Mouse (Mus musculus) MN1 (cell line): ENCODE data around the gene Coro1b.
A peak's percentile ranks its signal among the peaks of the same experiment; 100 is the strongest.
"Not testable (repeated sequence)": the region's sequence is repeated elsewhere in the genome, so short reads cannot be mapped to it uniquely, and the experiment has no call there.

Experiments used
- DNase-seq: peaks from one replicate; pipeline ENCODE4 v3.0.0-alpha.2; 2016; ENCODE audit warnings: low spot score

Gene Coro1b

GRCm38 (mm10) chr19:4120496-4120895, 27.9 kb upstream of the Coro1b start:
- no peak for DNase-seq

- peak; percentile 92 for DNase-seq
Observed at GRCm38 (mm10) chr19:4121097-4121805, 27.2 kb upstream of the Coro1b start.

GRCm38 (mm10) chr19:4121896-4122295, 26.5 kb upstream of the Coro1b start:
- DNase-seq, result not testable (repeated sequence)

GRCm38 (mm10) chr19:4122411-4123370, 25.7 kb upstream of the Coro1b start:
- no peak for DNase-seq

- no peak for DNase-seq
Observed at GRCm38 (mm10) chr19:4124432-4124831, 24.0 kb upstream of the Coro1b start.

- DNase-seq, result not testable (repeated sequence)
Observed at GRCm38 (mm10) chr19:4125268-4125667, 23.2 kb upstream of the Coro1b start.

GRCm38 (mm10) chr19:4125741-4126696, 22.4 kb upstream of the Coro1b start, which contains the start of gene Aip:
Gene Aip (minus strand): TSS chr19:4125858.
- DNase-seq, result peak; percentile 95

GRCm38 (mm10) chr19:4126759-4127495, 21.5 kb upstream of the Coro1b start:
- DNase-seq, result peak; percentile 56

GRCm38 (mm10) chr19:4129462-4129861, 19.0 kb upstream of the Coro1b start:
- no peak for DNase-seq

- no peak for DNase-seq
Observed at GRCm38 (mm10) chr19:4130106-4130505, 18.3 kb upstream of the Coro1b start.

GRCm38 (mm10) chr19:4131075-4131474, 17.3 kb upstream of the Coro1b start:
- no peak for DNase-seq

GRCm38 (mm10) chr19:4131768-4132167, 16.7 kb upstream of the Coro1b start:
- DNase-seq, result no peak

GRCm38 (mm10) chr19:4134354-4134753, 14.1 kb upstream of the Coro1b start:
- no peak for DNase-seq

GRCm38 (mm10) chr19:4135229-4135962, 13.0 kb upstream of the Coro1b start:
- not testable (repeated sequence) for DNase-seq

GRCm38 (mm10) chr19:4135963-4136345, 12.5 kb upstream of the Coro1b start:
- DNase-seq, result not testable (repeated sequence)

GRCm38 (mm10) chr19:4136463-4136862, 12.0 kb upstream of the Coro1b start:
- DNase-seq, result no peak

GRCm38 (mm10) chr19:4137913-4138312, 10.5 kb upstream of the Coro1b start:
- no peak for DNase-seq

GRCm38 (mm10) chr19:4139446-4139845, 9.0 kb upstream of the Coro1b start, which contains the start of gene Gpr152:
Gene Gpr152 (plus strand): TSS chr19:4139787.
- DNase-seq, result no peak

GRCm38 (mm10) chr19:4140147-4140546, 8.3 kb upstream of the Coro1b start:
- no peak for DNase-seq
